Mouse (Mus musculus) E14TG2a.4 (cell line): ENCODE results near the gene Gpr65.

Source experiments
- CTCF ChIP-seq: conservative IDR thresholded peaks from 2 replicates; pipeline ENCODE4 v1.5.1; 2014; ENCODE audit warnings: low read length
- NANOG ChIP-seq: IDR thresholded peaks from 2 replicates; pipeline ENCODE4 v1.6.1; 2014; ENCODE audit warnings: borderline replicate concordance, low read length, mixed read lengths
- POU5F1 ChIP-seq: IDR thresholded peaks from 2 replicates; pipeline ENCODE4 v1.6.1; 2014; ENCODE audit warnings: low read length, borderline replicate concordance

- no peak for TF ChIP-seq CTCF
- TF ChIP-seq POU5F1, result no peak
- TF ChIP-seq NANOG, result no peak
Measured at GRCm38 (mm10) chr12:98272433-98272832, 4.0 kb downstream of the Gpr65 start.
